Mouse (Mus musculus) mesoderm, embryonic 11.5 days (tissue): ENCODE data around the gene Kcnmb4.
A peak's percentile ranks its signal among the peaks of the same experiment; 100 is the strongest.

ENCODE experiments used
- DNase-seq: peaks from one replicate; pipeline ENCODE4 v3.0.0-alpha.2; 2012; ENCODE audit warnings: low read depth, low spot score

The Kcnmb4 gene

DNA sequence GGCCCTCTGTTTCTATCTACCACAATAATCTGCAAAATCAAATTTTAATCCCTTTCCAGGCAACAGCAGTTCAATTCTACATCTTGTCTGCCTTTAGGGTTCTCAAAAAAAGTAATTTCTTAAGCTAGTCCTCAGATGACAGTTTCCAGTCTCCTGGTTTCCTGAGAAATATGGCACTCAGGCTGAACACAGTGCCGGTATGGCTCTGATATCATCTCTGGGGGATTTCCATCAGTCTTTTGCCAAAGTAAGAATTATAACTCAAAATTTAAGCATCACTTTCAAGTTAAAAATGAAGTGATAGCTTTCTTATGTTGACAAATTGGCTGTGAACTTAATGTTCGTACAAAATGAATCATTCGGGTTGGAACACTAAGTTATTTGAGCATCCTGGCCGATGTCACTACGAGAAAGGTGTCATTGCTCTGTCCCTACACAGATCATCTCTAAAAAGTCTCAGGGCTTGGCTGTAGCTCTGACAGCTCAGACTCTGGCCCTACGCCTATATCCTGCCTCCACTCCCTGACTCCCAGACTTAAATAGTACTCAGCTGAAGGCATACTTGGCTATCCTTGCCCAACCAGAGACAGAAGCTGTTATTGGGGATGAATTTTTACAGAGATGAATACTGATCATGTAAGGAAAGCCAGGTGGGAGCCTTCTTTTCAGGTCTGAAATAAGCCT lies 70.8 kb downstream of the Kcnmb4 start:
- no peak for DNase-seq

DNA sequence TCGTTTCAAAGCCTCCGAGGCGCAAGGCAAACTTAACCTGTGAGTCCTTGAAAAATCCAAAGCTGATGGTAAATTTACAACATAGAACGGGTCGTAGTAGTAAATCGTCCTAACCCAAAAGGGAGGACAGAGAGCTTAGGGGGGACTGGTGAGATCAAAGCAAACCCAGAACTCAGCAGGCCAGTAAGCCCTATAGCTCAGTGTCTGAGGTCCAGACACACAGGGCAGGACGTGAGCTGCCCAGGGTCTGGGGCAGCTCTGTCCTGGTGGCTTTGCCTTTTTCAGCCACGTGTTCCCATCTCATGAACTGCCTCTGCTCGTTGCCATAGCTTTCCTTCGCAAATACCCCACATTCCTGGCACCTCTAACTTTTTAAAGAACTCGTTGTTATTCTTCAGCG lies 75.7 kb downstream of the Kcnmb4 start:
- DNase-seq: peak; percentile 22

- peak; percentile 24 for DNase-seq
Measured at GRCm38 (mm10) chr10:116397573-116397972, 76.1 kb downstream of the Kcnmb4 start.

- DNase-seq: no peak
Measured at GRCm38 (mm10) chr10:116396966-116397365, 76.7 kb downstream of the Kcnmb4 start.

GRCm38 (mm10) chr10:116396279-116396678 lies 77.4 kb downstream of the Kcnmb4 start:
- no peak for DNase-seq

DNA sequence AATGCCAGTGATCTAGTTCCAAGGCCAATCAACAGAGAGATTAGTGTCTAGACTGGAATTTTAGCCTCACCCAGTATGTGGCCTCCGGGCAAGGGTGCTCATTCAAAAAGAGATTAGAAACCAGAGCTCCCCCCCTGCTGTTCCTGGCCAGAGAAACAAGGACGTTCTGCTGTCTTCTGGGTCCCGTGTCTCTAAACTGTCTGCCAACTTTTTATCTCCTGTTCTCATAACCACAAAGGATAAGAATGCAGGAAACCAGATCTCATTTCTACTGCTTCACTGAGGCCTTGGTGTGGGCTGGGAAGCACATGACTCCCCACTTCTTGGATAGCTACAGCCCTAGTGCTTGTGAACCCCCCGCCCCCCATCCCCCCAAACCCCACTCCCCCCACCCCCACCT lies 79.1 kb downstream of the Kcnmb4 start:
- no peak for DNase-seq

DNA sequence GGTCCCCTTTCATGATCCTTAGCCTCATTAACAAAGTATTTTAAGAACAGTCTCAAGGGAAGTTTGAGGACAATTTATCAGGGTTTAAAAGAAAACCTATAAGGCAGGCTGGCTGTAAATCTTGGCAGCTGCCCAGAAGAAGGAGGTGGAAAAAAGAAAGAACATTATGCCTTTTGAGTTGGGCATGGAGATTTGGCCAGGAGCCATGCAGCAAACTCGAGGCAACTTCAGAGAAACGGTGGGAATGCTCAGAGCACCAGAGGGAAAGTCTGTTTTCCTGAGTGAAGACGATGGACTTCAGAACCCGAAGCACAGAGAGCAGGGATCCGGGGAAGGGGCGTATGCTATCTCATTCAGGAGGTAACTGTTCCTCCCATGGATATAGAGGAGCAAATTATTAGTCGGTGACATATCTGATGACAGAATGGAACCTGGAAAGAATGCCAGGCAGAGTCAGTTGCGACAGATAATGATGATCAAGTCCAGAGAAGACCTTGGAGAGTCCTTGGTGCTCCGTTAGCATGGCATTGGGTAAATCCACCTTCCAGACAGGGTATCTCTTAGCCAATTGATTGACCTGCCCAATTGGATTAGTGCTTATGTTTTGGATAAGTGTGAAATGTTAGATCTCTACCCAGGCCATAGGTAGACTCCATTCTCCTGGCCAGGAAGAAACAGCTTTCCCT lies 79.7 kb downstream of the Kcnmb4 start:
- no peak for DNase-seq

- DNase-seq: peak; percentile 33
Measured at GRCm38 (mm10) chr10:116388840-116389239, 84.8 kb downstream of the Kcnmb4 start.

DNA sequence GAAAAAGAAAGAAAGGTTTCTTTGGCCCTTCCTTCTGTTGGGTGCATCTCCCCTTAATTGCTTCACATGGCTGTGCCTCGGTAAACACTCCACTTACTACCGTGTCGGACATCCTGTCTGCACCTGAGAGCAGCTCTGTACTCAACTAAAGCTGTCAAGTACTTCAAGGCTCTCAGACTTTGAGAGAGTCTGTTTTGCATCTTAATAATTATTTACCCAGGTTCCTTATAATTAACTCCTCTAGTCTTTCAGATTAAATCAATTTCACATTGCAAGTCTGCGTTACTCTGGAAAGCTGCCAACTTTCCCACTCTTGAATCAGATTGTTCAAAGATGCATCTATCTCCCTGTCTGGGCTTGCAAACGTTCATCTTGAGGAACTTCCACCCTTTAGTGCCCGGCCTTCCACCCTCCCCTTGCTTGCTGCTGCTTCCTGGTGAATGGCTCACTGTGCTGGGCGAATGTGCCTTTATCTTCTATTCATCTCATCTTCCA lies 87.2 kb downstream of the Kcnmb4 start:
- no peak for DNase-seq

DNA sequence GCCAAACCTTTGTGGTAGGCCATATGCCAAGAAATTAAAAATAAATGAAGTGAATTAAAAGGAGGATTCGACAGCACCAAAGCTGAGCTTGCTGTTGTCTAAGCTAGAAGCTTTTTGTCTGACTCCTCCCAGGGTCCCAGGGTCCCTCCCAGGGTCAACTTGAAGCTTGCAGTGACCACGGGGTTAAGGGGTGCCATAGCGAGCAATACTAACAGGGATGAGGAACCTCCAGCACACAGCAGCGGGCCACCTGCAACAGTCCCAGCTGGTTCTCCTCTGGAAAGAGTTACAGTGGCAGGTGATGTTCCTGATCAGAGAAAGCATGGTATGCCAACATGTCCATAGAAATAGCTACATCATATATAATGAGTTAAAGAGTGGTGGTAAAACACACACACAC lies 89.3 kb downstream of the Kcnmb4 start:
- DNase-seq: no peak

GRCm38 (mm10) chr10:116382826-116383685 lies 90.6 kb downstream of the Kcnmb4 start:
- DNase-seq: no peak

GRCm38 (mm10) chr10:116376853-116377252 lies 96.8 kb downstream of the Kcnmb4 start:
- no peak for DNase-seq

- no peak for DNase-seq
Measured at GRCm38 (mm10) chr10:116374111-116374510, 99.6 kb downstream of the Kcnmb4 start.

DNA sequence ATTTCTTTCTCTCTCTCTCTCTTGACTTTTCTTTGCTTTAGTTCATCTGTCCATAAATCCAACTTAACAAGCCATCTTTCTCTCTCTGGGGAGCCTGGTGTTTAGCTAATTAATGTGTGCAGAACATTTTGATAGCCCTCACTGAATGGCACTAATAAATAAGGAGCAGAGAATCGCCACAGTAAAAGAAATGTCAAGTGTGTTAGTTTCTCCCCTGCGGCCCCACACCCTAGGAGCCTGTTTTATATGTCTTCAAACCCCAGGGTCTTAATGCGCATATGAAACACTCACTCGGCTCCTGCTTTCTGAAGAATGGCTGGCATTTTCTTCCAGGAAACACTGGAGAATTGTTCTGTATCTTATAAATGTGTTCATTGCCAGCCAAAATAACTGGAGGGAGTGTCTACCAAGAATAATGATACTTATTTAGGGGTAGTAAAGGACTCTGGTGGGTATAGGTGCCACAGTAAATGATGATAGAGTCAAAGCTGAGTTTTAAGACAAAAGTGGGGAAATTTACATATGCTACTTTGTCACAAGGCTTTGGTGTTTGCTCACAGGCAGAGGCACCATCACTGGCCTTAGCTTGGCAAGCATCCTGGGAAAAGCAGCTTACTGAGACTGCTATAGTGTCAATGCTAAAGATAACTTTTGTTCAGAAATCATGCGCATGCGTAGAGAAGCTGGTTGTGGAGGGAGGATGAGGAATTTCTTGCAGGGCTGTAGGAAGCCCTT lies 102.5 kb downstream of the Kcnmb4 start:
- DNase-seq: peak; percentile 68
